Mouse (Mus musculus) stomach, embryonic 15.5 days (tissue): ENCODE measurements around the gene Rhcg. TPM values are rescaled to one million over a fixed set of nuclear protein-coding genes. Genes with fewer than 3 reads are reported as not detected.

ENCODE experiments used
- ATAC-seq: fragments of 200-750 bp; cut with Nextera tagmentation; 2 replicates; pipeline ENCODE4 v1.8.0; 2017; ENCODE audit warnings: low read depth, moderate number of reproducible peaks, moderate TSS enrichment; ENCODE audit not compliant: insufficient read depth, low FRiP score
- H3K27ac ChIP-seq: fragments of 300-500 bp; sonication (generic); 2 replicates; pipeline ENCODE4 v1.5.1; 2015; ENCODE audit warnings: mild to moderate bottlenecking, inconsistent platforms
- H3K27me3 ChIP-seq: fragments of 300-500 bp; sonication (generic); replicated peaks from 2 replicates; pipeline ENCODE4 v1.6.1; 2015; ENCODE audit warnings: inconsistent platforms
- H3K36me3 ChIP-seq: fragments of 300-500 bp; sonication (generic); 2 replicates; pipeline ENCODE4 v1.6.1; 2015; ENCODE audit warnings: inconsistent platforms
- H3K4me1 ChIP-seq: fragments of 300-500 bp; sonication (generic); 2 replicates; pipeline ENCODE4 v1.6.1; 2015; ENCODE audit warnings: inconsistent platforms
- H3K4me2 ChIP-seq: fragments of 300-500 bp; sonication (generic); 2 replicates; pipeline ENCODE4 v1.6.1; 2015; ENCODE audit warnings: mild to moderate bottlenecking, inconsistent platforms
- H3K4me3 ChIP-seq: fragments of 300-500 bp; sonication (generic); replicated peaks from 2 replicates; pipeline ENCODE4 v1.5.1; 2015; ENCODE audit warnings: inconsistent platforms
- H3K9ac ChIP-seq: fragments of 300-500 bp; sonication (generic); 2 replicates; pipeline ENCODE4 v1.6.1; 2015; ENCODE audit warnings: inconsistent platforms
- H3K9me3 ChIP-seq: fragments of 300-500 bp; sonication (generic); 2 replicates; pipeline ENCODE4 v1.6.1; 2016; ENCODE audit warnings: inconsistent platforms
- WGBS: fragments of 180-500 bp; shearing (Covaris S2); methylation state at CpG from one replicate; pipeline ENCODE4 v1.1.7; 2015; 5-methylcytosine and 5-hydroxymethylcytosine counted together
- polyA plus RNA-seq: library from polyadenylated mRNA; unstranded; fragments of >200 nt; fragmentation: Nextera tagmentation; extraction: Ambion mirVana; gene quantifications from 2 replicates; pipeline ENCODE4 v1.2.1, GENCODE M21; 2015

Gene Rhcg
- polyA plus RNA-seq, 1 experiment from 2014 or later: 0.41 TPM

DNA sequence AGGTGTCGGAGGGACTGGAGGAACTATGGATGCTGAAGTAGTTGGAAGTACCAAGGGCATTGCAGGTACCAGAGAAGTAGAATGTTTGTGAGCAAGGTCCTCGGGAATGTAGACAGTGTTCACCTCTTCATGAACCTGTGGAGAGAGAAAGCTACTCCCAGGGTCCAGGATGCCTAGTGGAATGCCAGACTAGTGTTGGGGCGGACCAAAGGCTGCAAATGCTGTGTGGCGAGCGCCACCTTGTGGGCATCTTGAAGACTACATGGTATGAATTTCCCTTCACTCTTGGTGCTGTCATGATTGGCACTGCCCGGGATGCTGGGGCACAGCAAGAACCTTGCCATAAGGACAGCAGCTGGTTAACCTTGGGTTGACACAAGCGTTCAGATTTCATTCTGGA lies 22.6 kb downstream of the Rhcg start:
- H3K4me2 ChIP-seq: no peak overlapping the region
- no peaks in the 10 kb centered on the region for H3K9me3 ChIP-seq
- no peak overlapping the region for H3K4me3 ChIP-seq
- ATAC-seq: 0 out of 2 replicates have a peak, but pooled peaks have one; percentile 33
- 12% methylated on average over 7 of the region's 7 CpGs for WGBS
- H3K36me3 ChIP-seq: no peaks in the 10 kb centered on the region
- peaks cover 10% of the 10 kb centered on the region for H3K4me1 ChIP-seq
- no peak overlapping the region for H3K27ac ChIP-seq
- H3K27me3 ChIP-seq: peaks cover 70% of the 10 kb centered on the region
- no peak overlapping the region for H3K9ac ChIP-seq

GRCm38 (mm10) chr7:79591812-79592731 lies 25.4 kb downstream of the Rhcg start:
- H3K4me2 ChIP-seq: peak overlapping the region; percentile 70
- no peak overlapping the region for H3K9ac ChIP-seq
- ATAC-seq: no peak
- peaks cover 79% of the 10 kb centered on the region for H3K27me3 ChIP-seq
- H3K9me3 ChIP-seq: no peaks in the 10 kb centered on the region
- H3K4me1 ChIP-seq: peaks cover 10% of the 10 kb centered on the region
- 2% methylated on average over 42 of the region's 42 CpGs for WGBS
- H3K4me3 ChIP-seq: peak overlapping the region; percentile 34
- H3K36me3 ChIP-seq: no peaks in the 10 kb centered on the region
- H3K27ac ChIP-seq: no peak overlapping the region

GRCm38 (mm10) chr7:79590560-79591110 lies 26.8 kb downstream of the Rhcg start:
- WGBS: 16% methylated on average over 3 of the region's 3 CpGs
- peaks cover 10% of the 10 kb centered on the region for H3K4me1 ChIP-seq
- no peak for ATAC-seq
- no peak overlapping the region for H3K4me3 ChIP-seq
- H3K4me2 ChIP-seq: no peak overlapping the region
- no peaks in the 10 kb centered on the region for H3K9me3 ChIP-seq
- H3K9ac ChIP-seq: no peak overlapping the region
- no peak overlapping the region for H3K27ac ChIP-seq
- H3K27me3 ChIP-seq: peaks cover 78% of the 10 kb centered on the region
- H3K36me3 ChIP-seq: no peaks in the 10 kb centered on the region

DNA sequence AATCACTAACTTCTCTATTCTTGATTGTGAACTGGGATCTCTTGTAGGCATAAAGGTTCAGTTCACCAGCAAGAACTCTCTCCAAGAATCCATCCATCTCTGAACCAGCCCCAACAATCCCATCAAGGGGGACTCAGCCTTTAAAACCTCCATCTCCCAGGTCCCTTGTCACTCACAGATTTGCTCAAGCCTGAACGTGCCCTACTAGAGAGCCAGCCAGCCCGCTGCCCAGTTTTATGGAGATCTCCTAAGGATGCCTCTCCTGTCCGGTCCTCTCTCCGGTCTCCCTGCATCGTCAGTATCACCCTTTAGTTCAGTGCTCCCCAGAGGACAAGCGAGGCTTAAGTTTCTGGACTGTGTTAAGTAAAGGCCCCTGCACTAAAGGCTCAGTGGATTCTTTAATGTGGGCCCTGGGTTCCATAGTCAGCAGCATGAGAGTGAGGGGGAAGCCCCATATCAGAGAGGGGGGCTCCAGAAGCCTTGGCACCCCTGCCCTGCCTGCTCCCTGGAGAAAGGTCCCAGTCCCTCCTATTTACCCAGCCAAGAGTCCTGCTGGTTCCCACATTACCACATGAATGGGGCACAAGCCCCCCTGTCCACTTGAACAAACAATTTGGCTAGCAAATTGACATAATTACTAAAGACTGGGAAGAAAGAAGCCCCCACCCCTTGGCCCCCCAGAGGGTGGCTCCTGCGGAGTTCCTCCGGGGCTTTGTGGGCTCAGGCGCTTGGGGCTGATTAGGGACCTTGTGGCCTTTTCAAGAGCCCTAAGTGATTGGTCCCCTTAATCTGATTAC lies 27.5 kb downstream of the Rhcg start:
- Histone ChIP-seq H3K27ac (no peak overlapping the region), H3K27me3 (peaks cover 73% of the 10 kb centered on the region), H3K36me3 (no peaks in the 10 kb centered on the region), H3K9me3 (no peaks in the 10 kb centered on the region), H3K4me1 (peaks cover 10% of the 10 kb centered on the region), H3K9ac (no peak overlapping the region), H3K4me2 (no peak overlapping the region), H3K4me3 (no peak overlapping the region)
- no peak for ATAC-seq
- WGBS: 15% methylated on average over 9 of the region's 9 CpGs

- Histone ChIP-seq H3K36me3 (no peaks in the 10 kb centered on the region), H3K4me1 (peaks cover 10% of the 10 kb centered on the region), H3K9ac (no peak overlapping the region), H3K9me3 (no peaks in the 10 kb centered on the region), H3K4me3 (no peak overlapping the region), H3K4me2 (no peak overlapping the region), H3K27ac (no peak overlapping the region), H3K27me3 (peaks cover 57% of the 10 kb centered on the region)
- 84% methylated on average over 3 of the region's 3 CpGs for WGBS
- ATAC-seq: no peak
Measured at GRCm38 (mm10) chr7:79588284-79588683, 29.2 kb downstream of the Rhcg start.

- 2% methylated on average over 20 of the region's 20 CpGs for WGBS
- Histone ChIP-seq H3K36me3 (no peaks in the 10 kb centered on the region), H3K27ac (0 out of 2 replicates have a peak overlapping the region, but pooled peaks have one; percentile 62), H3K4me3 (peak overlapping the region; percentile 25), H3K4me1 (peaks cover 15% of the 10 kb centered on the region), H3K9me3 (no peaks in the 10 kb centered on the region), H3K4me2 (peak overlapping the region; percentile 58), H3K9ac (no peak overlapping the region), H3K27me3 (peaks cover 43% of the 10 kb centered on the region)
- peak; percentile 35; the same call in 1 of the 2 replicates for ATAC-seq
Measured at GRCm38 (mm10) chr7:79578851-79579241, 38.6 kb downstream of the Rhcg start.

DNA sequence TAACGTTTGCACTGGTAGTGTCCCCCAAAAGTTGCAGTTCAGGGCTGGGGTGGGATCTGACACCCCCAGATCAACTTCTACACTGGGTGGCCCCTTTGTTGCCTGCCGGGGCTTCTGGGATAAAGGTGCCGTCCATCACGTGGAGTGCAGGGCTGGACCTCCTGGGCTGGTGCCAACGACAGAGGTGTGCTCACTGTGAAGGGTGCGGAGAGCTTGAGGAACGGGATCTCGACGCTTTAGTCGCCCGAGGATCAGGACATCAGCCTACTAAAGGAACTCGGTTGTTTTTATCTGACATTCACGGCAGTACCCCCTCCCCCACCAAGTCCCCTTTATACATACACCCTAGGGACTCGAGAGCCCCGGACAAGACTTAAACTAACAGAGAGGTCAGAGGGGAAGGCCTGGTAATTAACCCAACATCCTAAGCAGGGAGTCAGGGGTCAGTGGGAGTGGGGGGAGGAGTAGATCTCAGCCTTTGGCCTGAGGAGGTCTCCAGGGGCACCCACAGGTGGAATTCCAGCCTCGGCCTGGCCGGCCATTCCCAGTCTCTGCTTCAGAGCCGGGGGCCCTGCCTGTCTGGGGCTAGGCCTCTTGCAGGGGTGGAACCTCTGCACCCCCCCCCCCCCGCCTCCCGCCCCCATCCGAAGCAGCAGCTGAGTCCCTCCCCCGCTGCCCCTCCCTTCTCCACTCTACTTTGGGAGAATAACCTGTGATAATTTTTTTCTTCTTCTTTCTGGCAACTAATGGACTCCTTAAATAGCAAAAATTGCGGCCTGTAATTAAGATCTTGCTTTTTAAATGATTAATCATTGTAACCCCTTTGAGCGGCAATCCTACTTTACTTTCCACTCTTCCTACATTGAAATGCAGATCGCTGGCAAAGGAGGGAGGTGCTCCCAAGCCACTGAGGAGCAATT lies 39.3 kb downstream of the Rhcg start:
- H3K27ac ChIP-seq: 0 out of 2 replicates have a peak overlapping the region, but pooled peaks have one; percentile 62
- H3K36me3 ChIP-seq: no peaks in the 10 kb centered on the region
- peak overlapping the region; percentile 25 for H3K4me3 ChIP-seq
- no peak for ATAC-seq
- H3K9me3 ChIP-seq: no peaks in the 10 kb centered on the region
- H3K4me2 ChIP-seq: peak overlapping the region; percentile 58
- H3K9ac ChIP-seq: no peak overlapping the region
- peaks cover 15% of the 10 kb centered on the region for H3K4me1 ChIP-seq
- 10% methylated on average over 25 of the region's 25 CpGs for WGBS
- H3K27me3 ChIP-seq: peaks cover 46% of the 10 kb centered on the region

DNA sequence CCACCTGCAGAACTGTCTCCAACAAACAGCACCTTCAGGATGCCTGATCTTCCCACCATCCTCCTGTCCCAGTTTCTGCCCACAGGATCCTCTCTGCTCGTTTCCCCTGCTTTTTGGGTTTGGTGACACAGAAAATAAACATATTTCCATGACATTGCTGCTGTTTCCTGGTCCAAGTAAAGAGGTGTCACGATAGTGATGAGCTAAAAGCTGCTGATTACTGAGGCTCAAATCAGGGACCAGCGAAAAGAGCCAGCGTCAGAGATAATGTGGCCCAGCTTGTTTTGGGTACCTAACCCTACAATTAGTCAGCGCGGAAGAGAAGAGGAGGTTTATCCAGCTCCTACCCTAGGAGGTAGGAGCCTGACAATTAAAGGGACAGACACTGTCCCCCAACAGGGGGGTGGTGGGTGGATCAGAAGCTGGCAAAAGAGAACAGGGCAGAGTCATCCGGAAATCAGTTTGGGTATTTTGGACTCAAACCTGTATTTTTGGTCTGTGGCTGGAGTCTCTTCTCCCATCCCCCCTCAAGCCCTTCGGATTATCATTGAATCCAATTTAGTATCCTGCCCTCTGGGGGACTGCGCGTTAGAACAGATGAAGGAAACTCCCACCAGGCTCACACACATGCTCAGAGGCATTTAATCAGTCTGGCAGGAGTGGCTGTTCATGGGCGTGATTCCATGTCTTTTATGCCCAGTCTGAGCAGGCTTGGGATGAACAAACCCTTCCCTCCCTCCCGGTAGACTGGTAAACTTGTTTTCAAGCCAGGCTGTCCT lies 40.2 kb downstream of the Rhcg start:
- Histone ChIP-seq H3K36me3 (no peaks in the 10 kb centered on the region), H3K9ac (no peak overlapping the region), H3K27ac (no peak overlapping the region), H3K4me1 (peaks cover 15% of the 10 kb centered on the region), H3K27me3 (peaks cover 38% of the 10 kb centered on the region), H3K4me3 (no peak overlapping the region), H3K9me3 (no peaks in the 10 kb centered on the region), H3K4me2 (peak overlapping the region; percentile 58; the same call in 1 of the 2 replicates)
- 10% methylated on average over 12 of the region's 12 CpGs for WGBS
- ATAC-seq: no peak

DNA sequence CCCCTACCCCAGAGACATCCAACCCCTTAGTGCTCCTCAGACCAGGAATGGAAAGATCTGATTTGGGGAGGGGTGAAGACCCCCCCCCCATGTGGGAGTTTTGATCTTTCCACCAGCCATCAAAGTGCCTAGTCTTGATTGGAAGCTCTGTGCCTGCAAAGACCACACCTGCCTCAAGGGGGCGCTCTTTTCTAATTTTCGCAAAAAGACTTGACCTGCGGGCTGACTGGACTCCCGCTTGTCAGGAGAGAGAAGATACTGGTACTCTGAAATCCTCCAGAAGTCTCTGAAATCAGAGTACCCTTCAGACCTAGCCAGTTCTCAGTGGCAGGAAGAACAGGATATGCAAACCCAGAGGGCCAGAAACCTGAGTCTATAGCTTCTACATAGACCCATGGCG lies 40.8 kb downstream of the Rhcg start:
- H3K27ac ChIP-seq: no peak overlapping the region
- no peaks in the 10 kb centered on the region for H3K9me3 ChIP-seq
- H3K4me3 ChIP-seq: no peak overlapping the region
- no peak for ATAC-seq
- WGBS: 11% methylated on average over 5 of the region's 5 CpGs
- H3K9ac ChIP-seq: no peak overlapping the region
- no peak overlapping the region for H3K4me2 ChIP-seq
- no peaks in the 10 kb centered on the region for H3K36me3 ChIP-seq
- H3K4me1 ChIP-seq: peaks cover 15% of the 10 kb centered on the region
- peaks cover 34% of the 10 kb centered on the region for H3K27me3 ChIP-seq

GRCm38 (mm10) chr7:79572191-79572818 lies 45.2 kb downstream of the Rhcg start:
- Histone ChIP-seq H3K9me3 (no peaks in the 10 kb centered on the region), H3K27me3 (peaks cover 24% of the 10 kb centered on the region), H3K4me2 (no peak overlapping the region), H3K4me3 (no peak overlapping the region), H3K4me1 (no peaks in the 10 kb centered on the region), H3K27ac (no peak overlapping the region), H3K36me3 (no peaks in the 10 kb centered on the region), H3K9ac (no peak overlapping the region)
- ATAC-seq: no peak
- 66% methylated on average over 19 of the region's 19 CpGs for WGBS
